Mouse (Mus musculus) gastrocnemius, postnatal 14 days (tissue): ENCODE results near the gene Raf1. TPM values are rescaled to one million over a fixed set of nuclear protein-coding genes. Genes with fewer than 3 reads are reported as not detected.

Experiments used
- DNase-seq: peaks from one replicate; pipeline ENCODE4 v3.0.0; 2021; ENCODE audit warnings: mixed read lengths
- intact Hi-C: fragments of 180-260 bp; cut with DNase I; formaldehyde crosslinking; loops from one replicate; pipeline ENCODE4 v1.15.1; 2025; ENCODE audit warnings: low total_unique reads
- total RNA-seq, 2 experiments: library from RNA; stranded (reverse); gene quantifications; 2 replicates each; pipeline ENCODE4 v1.2.3; 2021

Raf1 gene
- total RNA-seq, 2 experiments from 2014 or later, result 88.8 to 92.8 TPM

- intact Hi-C loops, result no loop called here
- no peak for DNase-seq
Measured at GRCm38 (mm10) chr6:115583430-115584125, 92.9 kb downstream of the Raf1 start.

DNA sequence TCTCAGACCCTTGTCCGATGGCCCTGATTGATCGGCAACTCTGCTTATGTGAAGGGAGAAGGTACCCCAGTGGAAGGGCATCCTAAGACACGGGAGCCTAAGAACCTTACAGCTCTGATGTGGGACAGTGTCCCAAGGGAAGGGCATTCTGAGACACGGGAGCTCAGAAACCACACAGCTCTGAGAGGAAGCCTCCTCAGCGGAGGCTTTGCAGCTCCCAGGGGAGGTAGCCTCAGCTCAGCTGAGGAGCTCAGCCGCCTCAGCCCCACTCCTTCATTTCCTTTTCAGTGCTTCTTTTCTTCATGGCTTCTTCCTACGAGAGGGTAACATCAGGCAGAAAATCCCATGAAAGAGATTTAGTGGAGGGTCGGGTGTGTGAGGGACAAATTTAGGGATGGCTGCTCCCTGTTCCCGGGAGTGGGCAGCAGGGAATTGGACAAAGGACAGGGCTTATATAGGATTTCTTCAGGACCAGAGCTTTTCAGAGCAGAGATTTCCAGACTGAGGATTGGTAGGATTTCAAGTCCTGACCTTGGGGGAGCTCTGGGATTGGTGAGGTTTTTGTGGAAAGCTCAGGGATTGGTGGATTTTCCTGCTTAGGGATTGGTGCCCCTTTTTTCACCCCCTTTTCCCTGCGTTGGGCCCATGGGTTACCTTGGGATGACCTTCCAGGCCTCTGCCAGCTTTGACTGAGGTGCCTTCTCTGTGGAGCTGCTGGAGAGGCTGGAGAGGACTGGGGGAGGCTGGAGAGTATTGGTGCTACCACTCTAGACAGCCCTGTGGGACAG, 93.9 kb downstream of the Raf1 start:
- intact Hi-C loops, result no loop called here
- no peak for DNase-seq

GRCm38 (mm10) chr6:115580810-115581209, 95.6 kb downstream of the Raf1 start:
- intact Hi-C loops, result no loop called here
- DNase-seq, result no peak

- no peak for DNase-seq
- intact Hi-C loops, result no loop called here
Measured at GRCm38 (mm10) chr6:115577941-115578340, 98.5 kb downstream of the Raf1 start.

DNA sequence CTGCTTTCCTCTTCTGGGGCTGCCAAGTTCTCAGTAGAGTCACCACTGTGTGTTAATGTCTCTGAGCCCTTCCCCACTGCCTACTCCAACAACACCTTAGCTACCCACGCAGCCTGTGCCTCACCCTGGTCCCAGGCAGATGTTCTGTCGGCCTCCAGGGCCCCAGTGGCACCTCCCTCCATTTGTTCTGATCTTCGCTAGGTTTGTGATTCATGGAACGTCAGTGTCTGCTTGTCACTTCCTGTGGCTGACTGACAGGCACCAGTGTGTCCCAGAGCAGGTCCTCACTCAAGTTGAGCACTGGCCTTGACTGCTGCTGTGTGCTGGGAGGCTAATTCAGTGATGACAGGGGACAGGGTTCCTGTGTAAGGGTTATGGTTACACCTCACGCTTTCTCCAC, 99.0 kb downstream of the Raf1 start:
- no peak for DNase-seq
- intact Hi-C loops, result no loop called here

DNA sequence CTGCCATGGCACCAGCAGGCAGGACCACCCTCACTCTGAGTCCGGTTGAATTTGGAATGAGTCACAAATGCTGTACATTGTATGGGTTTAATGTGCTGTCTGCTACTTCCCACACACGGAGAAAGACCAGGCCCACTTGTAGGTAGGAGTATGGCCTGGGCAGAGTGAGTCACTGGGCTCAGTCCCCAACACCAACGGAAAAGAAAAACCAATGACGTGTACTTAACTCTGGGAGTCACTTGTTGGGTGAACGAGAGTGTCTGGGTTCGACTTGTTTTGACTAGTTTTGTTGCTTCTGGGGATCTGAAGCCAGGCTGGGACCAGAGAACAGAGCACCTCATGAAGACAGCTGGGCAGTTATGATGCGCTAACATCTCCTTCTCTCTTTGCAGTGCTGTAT, 102.3 kb downstream of the Raf1 start:
- DNase-seq, result no peak
- intact Hi-C loops, result no loop called here

Other genes with a start within 250 kb of the Raf1 start
- gene Tsen2, start 132.0 kb downstream of the Raf1 start, total RNA-seq, result 1 to 10 TPM; 6.0 to 7.4 TPM
- under 1 TPM; 0.14 to 0.22 TPM for gene Mkrn2os, start 84.1 kb downstream of the Raf1 start, total RNA-seq
- gene Mkrn2, start 74.7 kb downstream of the Raf1 start, total RNA-seq, result 10 to 100 TPM; 35.0 to 40.4 TPM
- gene Tmem40, start 85.8 kb upstream of the Raf1 start, total RNA-seq, result under 1 TPM; 0.33 to 0.80 TPM
- gene Cand2, start 97.9 kb upstream of the Raf1 start, total RNA-seq, result 10 to 100 TPM; 68.1 to 86.4 TPM
- gene Rpl32, start 132.1 kb upstream of the Raf1 start, total RNA-seq, result 100 to 1,000 TPM; 847 to 987 TPM
- gene Efcab12, start 161.8 kb upstream of the Raf1 start, total RNA-seq, result under 1 TPM; 0.08 to 0.18 TPM
- gene Mbd4, start 176.7 kb upstream of the Raf1 start, total RNA-seq, result 1 to 10 TPM; 1.4 to 2.2 TPM
- gene Ift122, start 176.8 kb upstream of the Raf1 start, total RNA-seq, result 10 to 100 TPM; 11.0 to 19.0 TPM